Mouse (Mus musculus) heart, embryonic 13.5 days (tissue): ENCODE measurements around the gene Fmnl2. TPM values are rescaled to one million over a fixed set of nuclear protein-coding genes. Genes with fewer than 3 reads are reported as not detected.

Source experiments
- ATAC-seq: fragments of 200-750 bp; cut with Nextera tagmentation; 2 replicates; pipeline ENCODE4 v1.8.0; 2017; ENCODE audit warnings: moderate TSS enrichment; ENCODE audit not compliant: insufficient number of reproducible peaks, low FRiP score, low TSS enrichment; ENCODE audit errors: extremely low read depth
- H3K27ac ChIP-seq: fragments of 300-500 bp; sonication (generic); replicated peaks from 2 replicates; pipeline ENCODE4 v1.5.1; 2015; ENCODE audit warnings: moderate library complexity, mild to moderate bottlenecking, inconsistent platforms
- H3K27me3 ChIP-seq: fragments of 300-500 bp; sonication (generic); replicated peaks from 2 replicates; pipeline ENCODE4 v1.6.1; 2015; ENCODE audit warnings: mild to moderate bottlenecking, inconsistent platforms
- H3K36me3 ChIP-seq: fragments of 300-500 bp; sonication (generic); 2 replicates; pipeline ENCODE4 v1.6.1; 2015; ENCODE audit warnings: mild to moderate bottlenecking, inconsistent platforms
- H3K4me1 ChIP-seq: fragments of 300-500 bp; sonication (generic); 2 replicates; pipeline ENCODE4 v1.6.1; 2015; ENCODE audit warnings: inconsistent platforms
- H3K4me2 ChIP-seq: fragments of 300-500 bp; sonication (generic); 2 replicates; pipeline ENCODE4 v1.6.1; 2015; ENCODE audit warnings: inconsistent platforms, mild to moderate bottlenecking, moderate library complexity
- H3K4me3 ChIP-seq: fragments of 300-500 bp; sonication (generic); 2 replicates; pipeline ENCODE4 v1.5.1; 2015; ENCODE audit warnings: moderate library complexity, mild to moderate bottlenecking, inconsistent platforms
- H3K9ac ChIP-seq: fragments of 300-500 bp; sonication (generic); 2 replicates; pipeline ENCODE4 v1.6.1; 2015; ENCODE audit warnings: inconsistent platforms, mild to moderate bottlenecking, moderate library complexity
- H3K9me3 ChIP-seq: fragments of 300-500 bp; sonication (generic); 2 replicates; pipeline ENCODE4 v1.6.1; 2016; ENCODE audit warnings: inconsistent platforms
- WGBS: fragments of 180-500 bp; shearing (Covaris S2); methylation state at CpG from one replicate; pipeline ENCODE4 v1.1.7; 2015; ENCODE audit warnings: mixed read lengths; 5-methylcytosine and 5-hydroxymethylcytosine counted together
- polyA plus RNA-seq: library from polyadenylated mRNA; unstranded; fragments of >200 nt; fragmentation: Nextera tagmentation; extraction: Ambion mirVana; gene quantifications from 2 replicates; pipeline ENCODE4 v1.2.1, GENCODE M21; 2015

The Fmnl2 gene
- polyA plus RNA-seq, 1 experiment from 2014 or later = 1.2 TPM

DNA sequence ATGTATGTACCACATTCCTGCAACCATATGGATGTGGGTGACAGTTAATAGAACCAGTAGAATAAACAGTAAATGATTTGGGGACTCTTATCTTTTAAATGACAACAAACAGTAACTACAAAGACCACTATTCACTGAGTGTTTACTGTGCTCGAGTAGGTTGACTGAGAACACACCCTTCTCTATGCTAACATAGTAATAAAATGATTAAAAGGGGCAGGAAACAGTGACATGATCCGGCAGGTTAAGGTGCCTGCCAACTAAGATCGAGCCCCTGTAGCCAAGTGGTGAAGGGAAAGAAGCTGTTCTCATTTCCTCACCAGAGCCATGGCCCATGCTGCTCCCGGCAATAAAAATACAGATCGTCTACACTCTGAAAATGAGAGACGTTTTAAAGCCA lies 271.4 kb downstream of the Fmnl2 start:
- Histone ChIP-seq H3K9ac (no peak overlapping the region), H3K4me2 (no peak overlapping the region), H3K4me3 (no peak overlapping the region), H3K9me3 (no peaks in the 10 kb centered on the region), H3K27ac (no peak overlapping the region), H3K4me1 (no peaks in the 10 kb centered on the region), H3K36me3 (peaks cover 21% of the 10 kb centered on the region), H3K27me3 (no peaks in the 10 kb centered on the region)
- WGBS = 77% methylated on average over 6 of the region's 6 CpGs
- no peak for ATAC-seq

DNA sequence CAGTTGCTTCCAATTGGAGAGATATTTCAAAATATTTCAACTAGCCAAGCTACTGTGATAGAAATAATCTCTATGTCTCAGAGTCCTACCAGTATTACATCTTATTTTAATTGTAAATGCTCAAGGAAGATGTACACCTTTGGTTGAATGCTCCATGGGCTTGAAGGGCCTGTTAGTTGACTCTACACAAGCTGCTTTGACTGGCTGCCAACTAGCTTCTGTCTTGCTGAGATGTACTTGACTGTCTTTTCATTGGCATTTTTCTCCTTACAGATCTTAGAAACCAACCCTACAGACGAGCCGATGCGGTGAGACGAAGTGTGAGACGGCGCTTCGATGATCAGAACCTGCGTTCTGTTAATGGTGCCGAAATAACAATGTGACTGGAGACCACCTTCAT lies 273.9 kb downstream of the Fmnl2 start:
- Histone ChIP-seq H3K27ac (no peak overlapping the region), H3K9ac (no peak overlapping the region), H3K9me3 (no peaks in the 10 kb centered on the region), H3K4me3 (no peak overlapping the region), H3K4me2 (no peak overlapping the region), H3K36me3 (peaks cover 31% of the 10 kb centered on the region), H3K4me1 (no peaks in the 10 kb centered on the region), H3K27me3 (no peaks in the 10 kb centered on the region)
- no peak for ATAC-seq
- WGBS = 94% methylated on average over 9 of the region's 9 CpGs

DNA sequence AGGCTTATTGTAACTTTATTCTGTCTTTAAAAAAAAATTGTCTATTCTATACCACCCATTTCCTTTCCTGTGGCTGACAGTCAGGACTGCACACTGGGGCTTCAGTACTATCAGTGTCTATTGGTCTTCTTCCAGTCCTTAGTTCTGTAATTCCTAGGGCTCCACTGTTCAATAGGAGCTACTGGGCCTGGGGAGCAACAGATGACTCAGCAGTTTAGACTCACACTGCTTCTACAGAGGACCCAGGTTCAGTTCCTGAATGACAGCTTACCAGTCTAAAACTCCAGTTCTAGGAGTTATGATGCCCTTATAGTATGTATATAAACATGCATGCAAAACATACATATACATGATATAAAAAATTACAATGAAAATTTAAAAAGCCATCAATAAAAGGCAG lies 289.2 kb downstream of the Fmnl2 start:
- no peaks in the 10 kb centered on the region for H3K4me1 ChIP-seq
- H3K27ac ChIP-seq = no peak overlapping the region
- H3K4me3 ChIP-seq = no peak overlapping the region
- peaks cover 63% of the 10 kb centered on the region for H3K36me3 ChIP-seq
- no peaks in the 10 kb centered on the region for H3K27me3 ChIP-seq
- no peak for ATAC-seq
- no peak overlapping the region for H3K9ac ChIP-seq
- no peak overlapping the region for H3K4me2 ChIP-seq
- H3K9me3 ChIP-seq = no peaks in the 10 kb centered on the region

DNA sequence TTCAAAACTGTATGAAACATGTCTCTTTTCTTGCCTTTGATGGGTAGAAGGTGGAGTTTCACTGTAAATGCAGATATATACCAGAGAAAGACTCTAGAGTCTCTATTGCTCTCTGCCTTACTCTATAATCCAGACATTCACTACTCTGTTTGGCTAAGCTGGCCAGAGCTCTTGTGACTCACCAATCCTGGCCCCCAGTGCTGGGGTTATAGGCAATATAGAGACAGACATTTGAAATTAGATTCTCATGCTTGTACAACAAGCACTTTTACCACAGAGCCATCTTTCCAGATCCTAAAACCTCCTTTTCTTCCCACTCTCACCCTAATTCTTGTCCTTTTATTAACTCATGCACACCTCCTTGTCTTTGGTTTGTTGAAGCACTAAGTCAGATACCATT lies 316.3 kb downstream of the Fmnl2 start:
- H3K27ac ChIP-seq = no peak overlapping the region
- H3K9me3 ChIP-seq = no peaks in the 10 kb centered on the region
- H3K36me3 ChIP-seq = peaks cover 38% of the 10 kb centered on the region
- H3K9ac ChIP-seq = no peak overlapping the region
- no peaks in the 10 kb centered on the region for H3K27me3 ChIP-seq
- no peak overlapping the region for H3K4me2 ChIP-seq
- no peaks in the 10 kb centered on the region for H3K4me1 ChIP-seq
- no peak for ATAC-seq
- H3K4me3 ChIP-seq = no peak overlapping the region

DNA sequence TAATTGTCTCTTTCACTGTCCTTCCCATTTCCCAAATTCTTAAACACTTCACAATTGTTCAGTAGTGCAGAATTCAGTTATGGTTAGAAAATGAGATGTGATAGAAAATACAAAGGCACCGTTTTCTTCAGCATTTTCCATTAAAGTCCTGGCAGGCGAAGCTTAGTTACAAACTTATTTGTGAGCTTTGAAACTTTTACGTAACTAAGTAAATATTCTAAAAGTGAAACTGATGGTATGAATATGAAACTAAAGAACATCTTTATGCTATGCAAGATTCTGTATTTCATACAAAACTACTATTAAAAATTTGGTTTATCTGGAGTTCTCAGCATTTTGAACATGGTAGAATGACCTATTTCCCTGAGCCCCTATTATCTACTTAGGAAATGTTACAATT lies 321.3 kb downstream of the Fmnl2 start:
- Histone ChIP-seq H3K4me2 (no peak overlapping the region), H3K4me1 (peaks cover 12% of the 10 kb centered on the region), H3K9me3 (no peaks in the 10 kb centered on the region), H3K4me3 (no peak overlapping the region), H3K27me3 (no peaks in the 10 kb centered on the region), H3K9ac (no peak overlapping the region), H3K36me3 (peaks cover 29% of the 10 kb centered on the region), H3K27ac (no peak overlapping the region)
- 85% methylated on average over 3 of the region's 3 CpGs for WGBS
- ATAC-seq = no peak

DNA sequence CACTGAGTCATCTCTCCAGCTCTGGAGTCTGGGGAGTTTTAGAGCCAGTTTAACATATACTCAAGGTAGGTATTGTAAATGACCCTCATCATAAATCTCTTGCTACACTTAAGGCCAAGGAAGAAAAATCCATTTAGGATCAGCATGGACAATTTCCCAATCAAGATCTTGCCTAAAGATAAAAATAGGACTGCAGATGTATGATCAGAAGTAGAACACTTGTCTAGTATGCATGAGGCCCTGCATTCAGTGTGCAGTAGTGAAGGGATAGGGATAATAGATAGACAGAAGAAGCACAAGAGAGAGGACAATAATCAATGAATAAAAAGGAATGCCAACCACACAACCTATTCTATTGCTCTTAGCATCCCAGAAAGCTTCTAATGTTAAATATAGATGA lies 322.2 kb downstream of the Fmnl2 start:
- H3K4me3 ChIP-seq = no peak overlapping the region
- H3K27me3 ChIP-seq = no peaks in the 10 kb centered on the region
- peaks cover 12% of the 10 kb centered on the region for H3K4me1 ChIP-seq
- H3K27ac ChIP-seq = no peak overlapping the region
- H3K9me3 ChIP-seq = no peaks in the 10 kb centered on the region
- no peak for ATAC-seq
- H3K4me2 ChIP-seq = no peak overlapping the region
- no peak overlapping the region for H3K9ac ChIP-seq
- peaks cover 27% of the 10 kb centered on the region for H3K36me3 ChIP-seq

Other genes with a start within 250 kb of the Fmnl2 start
- gene Cacnb4, start 181.0 kb upstream of the Fmnl2 start, polyA plus RNA-seq = 0.34 and 0.41 TPM in 2 replicates
- 24.9 and 26.3 TPM in 2 replicates for gene Stam2, start 115.6 kb upstream of the Fmnl2 start, polyA plus RNA-seq